Mouse (Mus musculus): ENCODE measurements around the gene Kank1. TPM values are rescaled to one million over a fixed set of nuclear protein-coding genes. Genes with fewer than 3 reads are reported as not detected.

Gene Kank1
- polyA plus RNA-seq, 1 experiment from 2014 or later = 16.6 TPM

DNA sequence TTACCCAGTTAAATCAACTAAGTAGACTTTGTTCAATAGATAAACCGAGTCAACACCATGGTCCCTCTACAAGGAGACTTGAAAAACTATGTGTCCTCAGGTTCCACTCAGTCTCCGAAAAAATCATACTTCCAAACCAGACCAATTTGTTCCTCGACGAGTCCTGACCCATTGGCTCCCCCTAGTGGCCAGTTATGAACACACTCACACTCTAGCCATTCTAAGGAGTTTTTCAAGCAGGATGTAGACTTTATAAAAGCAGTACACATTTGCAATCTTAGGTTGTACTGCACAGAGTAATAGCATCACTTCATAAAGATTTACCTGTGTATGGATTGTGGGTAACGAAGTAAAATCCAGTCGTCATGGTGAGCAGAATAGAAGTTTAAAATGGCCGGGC lies 208.3 kb downstream of the Kank1 start:
- no peaks in the 10 kb centered on the region for H3K9me3 ChIP-seq (ENCODE audit: control insufficient read depth, low read length)
- WGBS = 21% methylated on average over 7 of the region's 7 CpGs
- no peak overlapping the region for H3K9ac ChIP-seq (ENCODE audit: low read depth, low read length)
- H3K4me1 ChIP-seq (ENCODE audit: control insufficient read depth, insufficient read depth, low read length) = no peaks in the 10 kb centered on the region
- H3K27ac ChIP-seq (replicated peaks; ENCODE audit: low read depth, low read length) = no peak overlapping the region
- no peaks in the 10 kb centered on the region for H3K27me3 ChIP-seq (replicated peaks; ENCODE audit: control insufficient read depth, insufficient read depth, low read length)
- H3K36me3 ChIP-seq (ENCODE audit: control insufficient read depth, insufficient read depth, low read length) = no peaks in the 10 kb centered on the region
- ATAC-seq (ENCODE audit: low read depth) = 0 out of 2 replicates have a peak, but pooled peaks have one; percentile 37
- no peak overlapping the region for H3K4me2 ChIP-seq (ENCODE audit: low read depth, low read length)
- no peak overlapping the region for H3K4me3 ChIP-seq (ENCODE audit: low read depth, low read length)
- DNase-seq (ENCODE audit: low spot score) = peak; percentile 82

- Histone ChIP-seq H3K9ac (ENCODE audit: low read depth, low read length) (no peak overlapping the region), H3K9me3 (ENCODE audit: control insufficient read depth, low read length) (no peaks in the 10 kb centered on the region), H3K27me3 (replicated peaks; ENCODE audit: control insufficient read depth, insufficient read depth, low read length) (no peaks in the 10 kb centered on the region), H3K4me3 (ENCODE audit: low read depth, low read length) (no peak overlapping the region), H3K4me1 (ENCODE audit: control insufficient read depth, insufficient read depth, low read length) (no peaks in the 10 kb centered on the region), H3K27ac (replicated peaks; ENCODE audit: low read depth, low read length) (no peak overlapping the region), H3K4me2 (ENCODE audit: low read depth, low read length) (no peak overlapping the region), H3K36me3 (ENCODE audit: control insufficient read depth, insufficient read depth, low read length) (no peaks in the 10 kb centered on the region)
- ATAC-seq (ENCODE audit: low read depth) (no peak), DNase-seq (ENCODE audit: low spot score) (no peak)
- WGBS = 61% methylated on average over 7 of the region's 8 CpGs
These were observed 209.1 kb downstream of the Kank1 start for GRCm38 (mm10) chr19:25445842-25446241.

DNA sequence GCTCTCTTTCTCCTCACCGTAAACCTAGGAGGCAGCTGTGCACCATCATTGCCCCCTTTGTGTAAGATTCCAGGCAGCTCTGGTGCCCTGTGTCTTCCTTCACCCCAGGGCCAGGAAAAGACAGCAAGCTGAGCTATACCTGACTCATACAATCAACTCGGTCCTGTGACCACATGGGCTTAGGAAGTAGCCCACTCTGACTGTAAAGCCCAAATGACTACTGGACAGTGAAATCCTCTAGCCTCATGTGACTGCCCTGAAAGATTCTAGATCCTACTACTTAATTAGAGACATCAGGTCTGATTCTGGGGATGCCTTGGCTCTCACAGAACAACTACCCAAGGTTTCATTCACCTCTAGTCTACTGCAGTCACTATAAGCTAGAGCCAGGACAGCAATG lies 209.9 kb downstream of the Kank1 start:
- ATAC-seq (ENCODE audit: low read depth) = no peak
- H3K4me1 ChIP-seq (ENCODE audit: control insufficient read depth, insufficient read depth, low read length) = no peaks in the 10 kb centered on the region

GRCm38 (mm10) chr19:25447373-25447772 lies 210.6 kb downstream of the Kank1 start:
- H3K4me1 ChIP-seq (ENCODE audit: control insufficient read depth, insufficient read depth, low read length) = no peaks in the 10 kb centered on the region
- H3K4me2 ChIP-seq (ENCODE audit: low read depth, low read length) = no peak overlapping the region
- no peak overlapping the region for H3K9ac ChIP-seq (ENCODE audit: low read depth, low read length)
- DNase-seq (ENCODE audit: low spot score) (no peak), ATAC-seq (ENCODE audit: low read depth) (no peak)
- WGBS = 46% methylated on average over 5 of the region's 5 CpGs
- H3K27ac ChIP-seq (replicated peaks; ENCODE audit: low read depth, low read length) = no peak overlapping the region
- no peaks in the 10 kb centered on the region for H3K27me3 ChIP-seq (replicated peaks; ENCODE audit: control insufficient read depth, insufficient read depth, low read length)
- no peaks in the 10 kb centered on the region for H3K36me3 ChIP-seq (ENCODE audit: control insufficient read depth, insufficient read depth, low read length)
- H3K4me3 ChIP-seq (ENCODE audit: low read depth, low read length) = no peak overlapping the region
- H3K9me3 ChIP-seq (ENCODE audit: control insufficient read depth, low read length) = no peaks in the 10 kb centered on the region

More for the DNA sequence above, 209.9 kb downstream of the Kank1 start:
- H3K4me3 ChIP-seq (ENCODE audit: low read depth, low read length) = no peak overlapping the region
- H3K9me3 ChIP-seq (ENCODE audit: control insufficient read depth, low read length) = no peaks in the 10 kb centered on the region
- no peaks in the 10 kb centered on the region for H3K27me3 ChIP-seq (replicated peaks; ENCODE audit: control insufficient read depth, insufficient read depth, low read length)
- no peaks in the 10 kb centered on the region for H3K36me3 ChIP-seq (ENCODE audit: control insufficient read depth, insufficient read depth, low read length)
- no peak for DNase-seq (ENCODE audit: low spot score)
- no peak overlapping the region for H3K27ac ChIP-seq (replicated peaks; ENCODE audit: low read depth, low read length)
- no peak overlapping the region for H3K9ac ChIP-seq (ENCODE audit: low read depth, low read length)
- no peak overlapping the region for H3K4me2 ChIP-seq (ENCODE audit: low read depth, low read length)
- WGBS = 63% methylated on average over 2 of the region's 2 CpGs

- H3K9ac ChIP-seq (ENCODE audit: low read depth, low read length) = no peak overlapping the region
- no peaks in the 10 kb centered on the region for H3K27me3 ChIP-seq (replicated peaks; ENCODE audit: control insufficient read depth, insufficient read depth, low read length)
- ATAC-seq (ENCODE audit: low read depth) (0 out of 2 replicates have a peak, but pooled peaks have one; percentile 53), DNase-seq (ENCODE audit: low spot score) (peak; percentile 69)
- H3K27ac ChIP-seq (replicated peaks; ENCODE audit: low read depth, low read length) = no peak overlapping the region
- H3K4me1 ChIP-seq (ENCODE audit: control insufficient read depth, insufficient read depth, low read length) = no peaks in the 10 kb centered on the region
- no peak overlapping the region for H3K4me3 ChIP-seq (ENCODE audit: low read depth, low read length)
- H3K36me3 ChIP-seq (ENCODE audit: control insufficient read depth, insufficient read depth, low read length) = no peaks in the 10 kb centered on the region
- WGBS = 49% methylated on average over 11 of the region's 11 CpGs
- no peaks in the 10 kb centered on the region for H3K9me3 ChIP-seq (ENCODE audit: control insufficient read depth, low read length)
- H3K4me2 ChIP-seq (ENCODE audit: low read depth, low read length) = no peak overlapping the region
These were observed 214.3 kb downstream of the Kank1 start for GRCm38 (mm10) chr19:25450869-25451629.

DNA sequence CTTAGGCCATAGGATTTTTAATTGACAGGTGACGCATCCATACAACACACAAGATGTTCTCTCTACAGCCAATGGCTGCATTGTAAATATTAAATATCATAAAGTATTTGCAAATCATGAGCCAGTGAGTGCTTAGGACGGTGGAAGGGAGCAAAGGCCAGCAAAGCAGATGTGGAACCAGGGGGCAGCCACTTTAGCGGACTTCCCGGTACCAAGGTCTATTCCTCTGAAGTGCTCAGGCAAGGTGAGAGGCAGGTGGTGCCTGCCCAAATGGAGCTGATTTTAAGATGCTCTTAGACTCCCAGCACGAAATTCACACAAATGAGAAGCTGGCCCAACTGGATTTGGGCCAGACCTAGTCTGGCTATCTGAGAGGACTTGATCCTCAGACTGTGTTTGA lies 216.4 kb downstream of the Kank1 start:
- no peak for DNase-seq (ENCODE audit: low spot score)
- no peaks in the 10 kb centered on the region for H3K9me3 ChIP-seq (ENCODE audit: control insufficient read depth, low read length)

DNA sequence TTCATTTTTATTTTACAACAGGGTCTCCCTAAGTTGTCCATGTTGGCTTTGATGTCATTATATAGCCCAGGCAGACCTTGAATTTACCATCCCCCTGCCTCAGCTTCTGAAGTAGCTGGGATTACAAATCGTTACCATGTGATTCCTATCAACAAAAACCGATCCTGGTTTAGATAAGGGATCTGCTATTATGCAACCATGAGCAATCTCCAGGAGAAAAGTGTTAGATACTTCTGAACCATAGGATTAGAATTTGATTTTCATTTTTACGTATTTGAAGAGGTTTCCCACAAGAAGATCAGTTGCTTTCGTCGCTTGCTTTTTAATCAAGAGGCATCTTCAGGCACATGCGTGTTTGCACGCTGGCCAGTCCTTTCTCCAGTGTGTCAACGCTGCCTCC lies 224.0 kb downstream of the Kank1 start:
- H3K27ac ChIP-seq (replicated peaks; ENCODE audit: low read depth, low read length) = no peak overlapping the region
- no peak overlapping the region for H3K4me2 ChIP-seq (ENCODE audit: low read depth, low read length)
- WGBS = 85% methylated on average over 8 of the region's 8 CpGs
- no peaks in the 10 kb centered on the region for H3K9me3 ChIP-seq (ENCODE audit: control insufficient read depth, low read length)
- H3K4me1 ChIP-seq (ENCODE audit: control insufficient read depth, insufficient read depth, low read length) = no peaks in the 10 kb centered on the region
- no peak for DNase-seq (ENCODE audit: low spot score)
- H3K4me3 ChIP-seq (ENCODE audit: low read depth, low read length) = no peak overlapping the region
- H3K9ac ChIP-seq (ENCODE audit: low read depth, low read length) = no peak overlapping the region
- no peaks in the 10 kb centered on the region for H3K36me3 ChIP-seq (ENCODE audit: control insufficient read depth, insufficient read depth, low read length)
- H3K27me3 ChIP-seq (replicated peaks; ENCODE audit: control insufficient read depth, insufficient read depth, low read length) = no peaks in the 10 kb centered on the region
- ATAC-seq (ENCODE audit: low read depth) = no peak

More for the DNA sequence above, 216.4 kb downstream of the Kank1 start:
- WGBS = 78% methylated on average over 5 of the region's 5 CpGs
- Histone ChIP-seq H3K4me2 (ENCODE audit: low read depth, low read length) (no peak overlapping the region), H3K27me3 (replicated peaks; ENCODE audit: control insufficient read depth, insufficient read depth, low read length) (no peaks in the 10 kb centered on the region), H3K9ac (ENCODE audit: low read depth, low read length) (no peak overlapping the region), H3K27ac (replicated peaks; ENCODE audit: low read depth, low read length) (no peak overlapping the region), H3K4me1 (ENCODE audit: control insufficient read depth, insufficient read depth, low read length) (no peaks in the 10 kb centered on the region), H3K4me3 (ENCODE audit: low read depth, low read length) (no peak overlapping the region), H3K36me3 (ENCODE audit: control insufficient read depth, insufficient read depth, low read length) (no peaks in the 10 kb centered on the region)
- ATAC-seq (ENCODE audit: low read depth) = no peak

DNA sequence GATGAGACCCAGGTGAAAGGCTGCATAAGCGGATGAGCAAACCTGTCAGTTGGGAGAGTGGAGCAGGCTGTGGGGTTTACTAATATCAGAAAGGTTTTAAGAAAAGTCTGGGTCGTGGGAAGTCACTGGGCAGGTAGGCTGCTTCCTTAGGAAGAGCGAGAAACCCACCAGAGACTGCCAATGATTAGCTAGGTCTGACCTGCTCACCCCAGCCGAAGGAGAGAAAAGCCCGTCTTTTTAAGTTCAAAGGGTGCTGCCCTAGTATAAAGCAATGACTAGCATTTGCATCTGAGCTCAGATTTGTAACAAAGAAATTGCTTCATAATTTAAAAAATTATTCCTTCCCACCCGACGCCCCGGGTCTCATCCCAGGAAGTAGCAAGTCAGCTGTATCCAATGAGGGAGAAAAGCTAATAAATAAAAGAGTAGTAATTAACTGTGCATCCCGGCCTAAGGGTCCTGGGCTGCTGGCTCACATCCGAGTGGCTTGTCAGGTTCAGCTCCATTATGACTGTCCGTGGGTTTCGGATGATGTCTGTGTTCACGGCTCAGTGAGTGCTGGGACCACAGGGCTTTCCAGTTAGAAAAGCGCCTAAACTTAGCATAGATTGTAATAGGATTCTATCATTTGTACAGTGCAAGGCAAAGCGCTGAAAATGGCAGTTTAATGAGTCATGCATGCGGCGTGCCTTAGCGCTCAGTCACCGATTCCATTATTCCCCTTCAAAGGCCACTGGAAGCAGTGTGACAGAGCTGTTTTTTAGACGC lies 225.0 kb downstream of the Kank1 start:
- DNase-seq (ENCODE audit: low spot score) (peak; percentile 33), ATAC-seq (ENCODE audit: low read depth) (no peak; the same call in 1 of the 2 replicates)
- H3K4me3 ChIP-seq (ENCODE audit: low read depth, low read length) = no peak overlapping the region
- H3K4me1 ChIP-seq (ENCODE audit: control insufficient read depth, insufficient read depth, low read length) = no peaks in the 10 kb centered on the region
- no peak overlapping the region for H3K27ac ChIP-seq (replicated peaks; ENCODE audit: low read depth, low read length)
- H3K36me3 ChIP-seq (ENCODE audit: control insufficient read depth, insufficient read depth, low read length) = no peaks in the 10 kb centered on the region
- WGBS = 65% methylated on average over 20 of the region's 20 CpGs
- H3K4me2 ChIP-seq (ENCODE audit: low read depth, low read length) = no peak overlapping the region
- H3K9ac ChIP-seq (ENCODE audit: low read depth, low read length) = no peak overlapping the region
- H3K27me3 ChIP-seq (replicated peaks; ENCODE audit: control insufficient read depth, insufficient read depth, low read length) = no peaks in the 10 kb centered on the region
- no peaks in the 10 kb centered on the region for H3K9me3 ChIP-seq (ENCODE audit: control insufficient read depth, low read length)
